Mouse (Mus musculus): ENCODE results near the gene Tdrkh. TPM values are rescaled to one million over a fixed set of nuclear protein-coding genes. Genes with fewer than 3 reads are reported as not detected.
A peak's percentile ranks its signal among the peaks of the same experiment; 100 is the strongest.

Gene Tdrkh
- polyA plus RNA-seq, 1 experiment from 2014 or later, result 51.5 TPM

DNA sequence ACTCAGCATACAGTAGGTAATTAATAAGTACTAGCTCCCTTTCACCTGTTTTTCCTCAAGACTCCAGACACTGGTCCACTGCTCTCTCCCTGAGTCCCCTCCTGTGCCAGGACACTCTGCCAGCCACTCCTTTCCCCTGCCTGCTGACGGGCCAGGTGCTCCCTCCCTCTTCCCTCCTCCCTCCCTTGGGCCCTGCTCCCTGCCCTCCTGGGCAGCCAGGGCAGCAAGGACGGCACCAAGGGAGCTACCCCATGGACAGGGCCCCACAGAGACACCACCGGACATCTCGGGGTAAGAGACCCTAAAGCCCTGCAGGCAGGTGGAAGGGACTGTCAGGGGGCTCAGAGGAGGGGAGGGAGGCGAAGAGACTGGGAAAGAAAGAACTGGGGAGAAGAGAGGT is 40.4 kb upstream of the Tdrkh start, which contains the start of gene Rorc:
Gene Rorc, plus strand, starts transcription at position 154 of the 400 bp plus-strand sequence.
- peak within 1 kb of the TSS; percentile 11; the same call in 1 of the 2 replicates for H3K9ac ChIP-seq (replicated peaks; ENCODE audit: low read depth, low read length)

DNA sequence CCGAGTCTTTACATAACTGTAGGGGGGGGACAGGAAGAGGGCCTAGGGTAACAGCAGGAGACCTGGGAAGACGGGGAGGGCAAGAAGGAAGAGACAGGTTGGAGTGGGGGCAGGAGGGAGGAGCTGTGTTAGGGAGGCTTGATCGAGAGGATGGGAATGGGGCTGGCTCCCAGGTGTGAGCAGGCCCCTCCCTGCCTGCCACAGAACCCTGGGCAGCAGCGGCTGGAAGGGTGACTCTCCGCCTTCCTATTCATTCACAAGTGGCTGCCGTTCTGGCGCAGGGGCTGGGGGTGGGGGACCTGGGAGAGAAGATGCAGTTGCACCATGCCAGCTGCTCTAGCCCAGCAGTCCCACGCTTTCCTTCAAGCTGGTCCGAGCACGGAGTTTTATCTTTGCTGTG is 40.0 kb upstream of the Tdrkh start:
- ATAC-seq (ENCODE audit: low read depth), result peak; percentile 38; the same call in 1 of the 2 replicates
- WGBS, result 3% methylated on average over 10 of the region's 10 CpGs
- no peak overlapping the region; the same call in 1 of the 2 replicates for H3K9ac ChIP-seq (replicated peaks; ENCODE audit: low read depth, low read length)
- no peak overlapping the region for H3K4me3 ChIP-seq (ENCODE audit: low read depth, low read length)
- H3K36me3 ChIP-seq (ENCODE audit: control insufficient read depth, insufficient read depth, low read length), result no peaks in the 10 kb centered on the region
- no peak overlapping the region for H3K27ac ChIP-seq (ENCODE audit: low read depth, low read length)
- peak overlapping the region; percentile 27; the same call in 1 of the 2 replicates for H3K4me2 ChIP-seq (ENCODE audit: low read depth, low read length)
- H3K4me1 ChIP-seq (ENCODE audit: control insufficient read depth, insufficient read depth, low read length), result peaks cover 8% of the 10 kb centered on the region; the same call in 1 of the 2 replicates
- no peaks in the 10 kb centered on the region for H3K9me3 ChIP-seq (ENCODE audit: control insufficient read depth, low read length)
- H3K27me3 ChIP-seq (ENCODE audit: control insufficient read depth, insufficient read depth, low read length), result no peaks in the 10 kb centered on the region

More for the DNA sequence above, 40.4 kb upstream of the Tdrkh start, which contains the start of gene Rorc:
- no peak within 1 kb of the TSS for H3K4me3 ChIP-seq (ENCODE audit: low read depth, low read length)
- H3K4me2 ChIP-seq (ENCODE audit: low read depth, low read length), result peak within 1 kb of the TSS; percentile 37
- no peaks in the 10 kb centered on the region for H3K27me3 ChIP-seq (ENCODE audit: control insufficient read depth, insufficient read depth, low read length)
- no peak for ATAC-seq (ENCODE audit: low read depth)
- 19% methylated on average over 5 of the region's 5 CpGs for WGBS
- no peak within 1 kb of the TSS for H3K27ac ChIP-seq (ENCODE audit: low read depth, low read length)
- H3K9me3 ChIP-seq (ENCODE audit: control insufficient read depth, low read length), result no peaks in the 10 kb centered on the region
- peaks cover 8% of the 10 kb centered on the region; the same call in 1 of the 2 replicates for H3K4me1 ChIP-seq (ENCODE audit: control insufficient read depth, insufficient read depth, low read length)
- no peaks in the 10 kb centered on the region for H3K36me3 ChIP-seq (ENCODE audit: control insufficient read depth, insufficient read depth, low read length)

DNA sequence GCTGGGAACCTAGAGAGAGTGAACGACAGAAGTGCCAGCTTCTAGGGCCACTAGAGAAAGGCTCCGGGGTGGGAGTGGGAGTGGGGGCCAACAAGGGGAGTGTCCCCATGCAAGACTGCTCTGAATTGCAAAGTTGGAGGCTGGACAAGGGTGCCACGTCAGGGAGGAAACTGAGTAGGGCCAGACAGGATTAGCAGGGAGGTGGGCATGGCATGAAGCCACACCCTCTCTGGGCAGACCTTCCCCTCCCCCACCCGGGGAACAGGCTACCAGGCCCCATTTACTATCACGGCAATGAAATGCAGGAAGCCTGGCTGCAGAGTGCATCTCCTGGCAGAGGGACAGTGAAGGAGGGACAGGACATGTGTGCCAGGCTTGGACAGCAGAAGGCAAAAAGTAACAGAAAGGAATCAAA is 39.5 kb upstream of the Tdrkh start:
- no peaks in the 10 kb centered on the region for H3K27me3 ChIP-seq (ENCODE audit: control insufficient read depth, insufficient read depth, low read length)
- peak; percentile 50; the same call in 1 of the 2 replicates for ATAC-seq (ENCODE audit: low read depth)
- no peaks in the 10 kb centered on the region for H3K9me3 ChIP-seq (ENCODE audit: control insufficient read depth, low read length)
- H3K27ac ChIP-seq (ENCODE audit: low read depth, low read length), result no peak overlapping the region
- no peak overlapping the region for H3K4me3 ChIP-seq (ENCODE audit: low read depth, low read length)
- H3K4me1 ChIP-seq (ENCODE audit: control insufficient read depth, insufficient read depth, low read length), result peaks cover 8% of the 10 kb centered on the region; the same call in 1 of the 2 replicates
- H3K9ac ChIP-seq (replicated peaks; ENCODE audit: low read depth, low read length), result peak overlapping the region; percentile 11; the same call in 1 of the 2 replicates
- H3K36me3 ChIP-seq (ENCODE audit: control insufficient read depth, insufficient read depth, low read length), result no peaks in the 10 kb centered on the region
- H3K4me2 ChIP-seq (ENCODE audit: low read depth, low read length), result peak overlapping the region; percentile 27; the same call in 1 of the 2 replicates
- WGBS, result 1% methylated on average over 5 of the region's 5 CpGs

DNA sequence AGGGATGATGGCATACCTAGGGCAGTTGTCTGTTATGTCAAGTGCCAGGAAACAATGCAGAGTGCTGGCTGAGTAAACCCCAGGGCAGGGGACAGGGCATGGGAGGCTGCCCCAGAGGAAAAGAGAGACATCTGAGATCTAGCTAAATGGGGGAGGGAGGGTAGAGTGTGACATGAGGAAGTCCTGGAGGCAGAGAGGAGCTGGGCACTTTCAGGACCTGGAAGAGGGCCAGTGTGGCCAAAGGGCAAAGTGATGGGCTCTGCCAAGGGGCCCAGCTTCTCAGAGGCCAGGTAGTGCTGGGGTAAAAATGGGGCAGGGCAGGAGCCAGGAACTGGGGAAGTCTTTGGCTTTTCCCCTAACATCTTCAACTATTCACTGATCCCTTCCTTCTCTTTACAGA is 38.4 kb upstream of the Tdrkh start:
- Histone ChIP-seq H3K4me2 (ENCODE audit: low read depth, low read length) (no peak overlapping the region), H3K27ac (ENCODE audit: low read depth, low read length) (no peak overlapping the region), H3K9ac (replicated peaks; ENCODE audit: low read depth, low read length) (no peak overlapping the region), H3K9me3 (ENCODE audit: control insufficient read depth, low read length) (no peaks in the 10 kb centered on the region), H3K4me3 (ENCODE audit: low read depth, low read length) (no peak overlapping the region), H3K4me1 (ENCODE audit: control insufficient read depth, insufficient read depth, low read length) (peaks cover 8% of the 10 kb centered on the region; the same call in 1 of the 2 replicates), H3K27me3 (ENCODE audit: control insufficient read depth, insufficient read depth, low read length) (no peaks in the 10 kb centered on the region), H3K36me3 (ENCODE audit: control insufficient read depth, insufficient read depth, low read length) (no peaks in the 10 kb centered on the region)
- ATAC-seq (ENCODE audit: low read depth), result no peak

DNA sequence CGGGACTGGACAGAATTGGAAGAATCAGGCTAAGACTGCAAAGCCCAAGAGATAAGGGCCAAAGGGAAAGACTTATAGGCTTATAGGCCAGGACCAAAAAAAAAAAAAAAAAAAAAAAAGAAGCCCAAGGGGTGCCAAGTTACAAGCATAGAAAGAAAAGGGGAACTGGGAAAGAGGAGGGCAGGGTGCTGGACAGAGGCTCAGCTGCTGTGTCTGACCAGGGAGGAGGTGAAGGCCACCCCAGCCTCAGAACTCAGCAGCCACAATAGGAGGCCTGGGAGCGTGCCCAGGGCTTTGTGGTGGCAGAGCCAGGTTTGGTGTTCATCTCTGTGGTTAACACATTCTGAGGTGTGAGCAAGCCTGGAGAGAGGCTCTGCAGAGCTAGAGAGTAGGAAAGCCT is 37.9 kb upstream of the Tdrkh start:
- 77% methylated on average over 2 of the region's 2 CpGs for WGBS
- no peak overlapping the region for H3K27ac ChIP-seq (ENCODE audit: low read depth, low read length)
- no peak overlapping the region for H3K4me2 ChIP-seq (ENCODE audit: low read depth, low read length)
- H3K9ac ChIP-seq (replicated peaks; ENCODE audit: low read depth, low read length), result no peak overlapping the region
- H3K27me3 ChIP-seq (ENCODE audit: control insufficient read depth, insufficient read depth, low read length), result no peaks in the 10 kb centered on the region
- H3K4me1 ChIP-seq (ENCODE audit: control insufficient read depth, insufficient read depth, low read length), result peaks cover 8% of the 10 kb centered on the region; the same call in 1 of the 2 replicates
- ATAC-seq (ENCODE audit: low read depth), result no peak
- H3K4me3 ChIP-seq (ENCODE audit: low read depth, low read length), result no peak overlapping the region
- no peaks in the 10 kb centered on the region for H3K36me3 ChIP-seq (ENCODE audit: control insufficient read depth, insufficient read depth, low read length)
- no peaks in the 10 kb centered on the region for H3K9me3 ChIP-seq (ENCODE audit: control insufficient read depth, low read length)

DNA sequence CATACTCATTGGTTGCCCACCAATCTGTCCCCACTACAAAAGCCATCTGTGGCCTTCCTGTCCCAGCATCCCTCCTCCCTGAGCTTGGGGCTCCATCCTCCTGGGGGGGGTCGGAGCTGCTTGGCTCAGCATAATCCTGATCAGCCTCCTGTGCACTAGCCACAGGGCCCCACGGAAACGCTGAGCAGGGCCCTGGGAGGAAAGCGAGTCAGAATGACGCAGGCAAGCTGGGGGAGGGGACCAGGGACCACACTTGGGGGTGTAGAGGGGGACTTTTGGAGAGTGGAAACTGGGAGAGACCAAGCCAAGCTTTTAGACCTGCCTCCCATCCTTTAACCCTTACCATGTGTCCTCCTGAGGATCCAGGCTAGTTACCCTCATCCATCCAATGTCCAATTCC is 37.2 kb upstream of the Tdrkh start:
- H3K4me2 ChIP-seq (ENCODE audit: low read depth, low read length), result no peak overlapping the region
- no peak for ATAC-seq (ENCODE audit: low read depth)
- H3K9me3 ChIP-seq (ENCODE audit: control insufficient read depth, low read length), result no peaks in the 10 kb centered on the region
- H3K9ac ChIP-seq (replicated peaks; ENCODE audit: low read depth, low read length), result no peak overlapping the region
- H3K27me3 ChIP-seq (ENCODE audit: control insufficient read depth, insufficient read depth, low read length), result no peaks in the 10 kb centered on the region
- peaks cover 8% of the 10 kb centered on the region; the same call in 1 of the 2 replicates for H3K4me1 ChIP-seq (ENCODE audit: control insufficient read depth, insufficient read depth, low read length)
- no peak overlapping the region for H3K4me3 ChIP-seq (ENCODE audit: low read depth, low read length)
- H3K36me3 ChIP-seq (ENCODE audit: control insufficient read depth, insufficient read depth, low read length), result no peaks in the 10 kb centered on the region
- 57% methylated on average over 5 of the region's 5 CpGs for WGBS
- no peak overlapping the region for H3K27ac ChIP-seq (ENCODE audit: low read depth, low read length)

DNA sequence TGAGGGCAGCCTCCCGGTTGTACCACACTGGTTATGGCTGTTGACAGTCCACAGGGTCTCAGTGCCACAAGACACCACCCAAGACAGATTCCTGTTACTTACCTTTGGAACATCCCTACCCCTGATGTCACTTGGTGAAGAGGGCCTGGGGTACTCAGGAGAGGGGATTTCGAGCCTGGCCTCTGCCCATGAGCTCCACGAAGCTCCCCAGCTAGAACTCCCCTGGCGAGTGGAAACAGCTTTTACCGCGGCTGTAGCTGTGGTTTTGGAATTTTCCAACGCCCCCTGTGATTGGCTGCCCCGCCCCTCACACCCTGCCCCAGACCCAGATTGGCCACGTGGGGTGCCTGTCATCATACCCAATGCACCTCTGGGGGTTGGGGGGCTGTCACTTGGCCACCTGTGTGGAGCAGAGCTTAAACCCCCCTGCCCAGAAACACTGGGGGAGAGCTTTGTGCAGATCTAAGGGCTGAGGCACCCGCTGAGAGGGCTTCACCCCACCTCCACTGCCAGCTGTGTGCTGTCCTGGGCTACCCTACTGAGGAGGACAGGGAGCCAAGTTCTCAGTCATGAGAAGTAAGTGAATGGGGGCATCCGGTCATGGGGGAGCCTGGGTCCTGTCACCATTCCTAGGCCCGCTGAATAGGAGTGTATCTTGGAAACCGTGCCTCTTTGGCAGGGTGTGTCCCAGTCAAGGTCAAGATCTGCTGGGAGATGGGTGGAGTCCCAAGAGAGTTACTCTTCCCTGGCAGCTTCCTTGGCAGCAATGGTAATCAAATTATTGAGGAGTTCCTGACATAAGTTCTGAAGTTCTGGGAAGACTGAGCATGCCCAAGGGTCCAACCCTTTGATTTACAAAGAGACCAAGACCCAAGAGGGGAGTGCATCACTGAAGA is 35.8 kb upstream of the Tdrkh start:
- H3K4me3 ChIP-seq (ENCODE audit: low read depth, low read length), result no peak overlapping the region
- H3K9ac ChIP-seq (replicated peaks; ENCODE audit: low read depth, low read length), result no peak overlapping the region
- peaks cover 8% of the 10 kb centered on the region; the same call in 1 of the 2 replicates for H3K4me1 ChIP-seq (ENCODE audit: control insufficient read depth, insufficient read depth, low read length)
- H3K36me3 ChIP-seq (ENCODE audit: control insufficient read depth, insufficient read depth, low read length), result no peaks in the 10 kb centered on the region
- no peak overlapping the region for H3K4me2 ChIP-seq (ENCODE audit: low read depth, low read length)
- H3K27me3 ChIP-seq (ENCODE audit: control insufficient read depth, insufficient read depth, low read length), result no peaks in the 10 kb centered on the region
- WGBS, result 17% methylated on average over 13 of the region's 13 CpGs
- no peaks in the 10 kb centered on the region for H3K9me3 ChIP-seq (ENCODE audit: control insufficient read depth, low read length)
- no peak overlapping the region for H3K27ac ChIP-seq (ENCODE audit: low read depth, low read length)
- ATAC-seq (ENCODE audit: low read depth), result no peak

DNA sequence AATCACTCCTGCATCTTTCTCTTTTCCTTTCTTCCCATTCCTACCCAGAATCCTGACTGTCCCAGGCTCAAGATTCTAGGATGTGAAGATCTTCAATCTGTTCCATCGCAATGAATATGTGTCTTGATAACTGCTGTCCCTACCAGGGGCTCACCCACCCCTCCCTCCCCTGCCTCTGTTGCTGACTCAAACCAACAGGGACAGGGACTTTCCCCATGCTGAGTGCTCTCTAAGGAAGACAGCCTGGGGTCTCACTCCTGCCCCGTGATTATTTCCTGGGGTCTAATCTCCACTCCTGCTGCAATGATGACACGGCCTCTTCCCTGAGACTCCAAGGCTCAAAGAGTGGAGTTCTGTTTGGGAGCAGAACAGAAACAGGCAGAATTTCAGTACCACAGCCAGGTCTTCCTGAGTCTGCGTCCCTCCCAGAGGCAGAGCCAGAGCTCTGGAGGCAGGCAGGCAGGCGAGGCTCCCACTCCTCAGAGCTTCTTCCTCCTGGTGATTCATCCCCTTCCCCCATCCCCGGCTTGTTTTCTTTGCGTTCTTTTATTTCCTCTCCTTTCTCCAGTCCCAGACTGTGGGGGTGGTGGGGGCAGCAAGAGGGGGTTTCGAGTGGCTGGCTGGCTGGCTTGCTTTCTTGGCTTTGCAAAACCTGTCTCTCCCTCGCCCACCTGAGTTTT is 33.1 kb upstream of the Tdrkh start:
- ATAC-seq (ENCODE audit: low read depth), result no peak
- no peak overlapping the region for H3K4me3 ChIP-seq (ENCODE audit: low read depth, low read length)
- H3K27ac ChIP-seq (ENCODE audit: low read depth, low read length), result no peak overlapping the region
- no peak overlapping the region for H3K9ac ChIP-seq (replicated peaks; ENCODE audit: low read depth, low read length)
- H3K4me2 ChIP-seq (ENCODE audit: low read depth, low read length), result no peak overlapping the region
- H3K27me3 ChIP-seq (ENCODE audit: control insufficient read depth, insufficient read depth, low read length), result no peaks in the 10 kb centered on the region
- no peaks in the 10 kb centered on the region for H3K36me3 ChIP-seq (ENCODE audit: control insufficient read depth, insufficient read depth, low read length)
- no peaks in the 10 kb centered on the region for H3K4me1 ChIP-seq (ENCODE audit: control insufficient read depth, insufficient read depth, low read length)
- H3K9me3 ChIP-seq (ENCODE audit: control insufficient read depth, low read length), result no peaks in the 10 kb centered on the region
- WGBS, result 27% methylated on average over 9 of the region's 9 CpGs

DNA sequence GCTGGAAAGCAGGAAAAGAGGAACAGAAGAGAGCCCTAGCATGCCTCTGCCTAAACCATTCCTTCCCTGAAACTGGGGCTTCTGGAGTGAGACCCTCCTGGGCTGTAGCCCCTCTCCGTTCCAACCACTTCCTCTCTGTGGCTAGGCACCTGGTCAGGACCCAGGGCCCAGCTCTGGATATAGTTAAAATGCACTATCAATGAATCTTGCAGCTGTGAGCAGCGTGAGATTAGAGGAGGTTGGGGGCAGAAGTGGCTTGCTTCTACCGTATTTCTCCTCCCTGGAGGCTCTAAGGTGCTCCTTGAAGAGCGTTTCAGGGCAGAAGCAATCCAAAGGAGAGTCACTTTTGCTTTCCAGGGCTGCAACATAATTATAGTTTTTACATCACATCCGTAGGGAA is 30.8 kb upstream of the Tdrkh start:
- Histone ChIP-seq H3K9ac (replicated peaks; ENCODE audit: low read depth, low read length) (no peak overlapping the region), H3K4me3 (ENCODE audit: low read depth, low read length) (no peak overlapping the region), H3K9me3 (ENCODE audit: control insufficient read depth, low read length) (no peaks in the 10 kb centered on the region), H3K4me2 (ENCODE audit: low read depth, low read length) (no peak overlapping the region), H3K27me3 (ENCODE audit: control insufficient read depth, insufficient read depth, low read length) (no peaks in the 10 kb centered on the region), H3K4me1 (ENCODE audit: control insufficient read depth, insufficient read depth, low read length) (no peaks in the 10 kb centered on the region), H3K36me3 (ENCODE audit: control insufficient read depth, insufficient read depth, low read length) (no peaks in the 10 kb centered on the region), H3K27ac (ENCODE audit: low read depth, low read length) (no peak overlapping the region)
- no peak for ATAC-seq (ENCODE audit: low read depth)
- 77% methylated on average over 5 of the region's 5 CpGs for WGBS

All from neural tube, embryonic 14.5 days (tissue).